Mouse (Mus musculus) midbrain, embryonic 11.5 days (tissue): Measurements from ENCODE around the gene Gucy2c. TPM values are rescaled to one million over a fixed set of nuclear protein-coding genes. Genes with fewer than 3 reads are reported as not detected.

Experiments
- ATAC-seq: fragments of 200-750 bp; cut with Nextera tagmentation; 2 replicates; pipeline ENCODE4 v1.8.0; 2017; ENCODE audit warnings: moderate TSS enrichment, moderate library complexity; ENCODE audit not compliant: low FRiP score
- DNase-seq: peaks from one replicate; pipeline ENCODE4 v3.0.0; 2015; ENCODE audit warnings: low spot score; ENCODE audit errors: missing footprints
- H3K27ac ChIP-seq: fragments of 300-500 bp; sonication (generic); 2 replicates; pipeline ENCODE4 v1.5.1; 2014; ENCODE audit warnings: low read depth, low read length
- H3K27me3 ChIP-seq: fragments of 300-500 bp; sonication (generic); 2 replicates; pipeline ENCODE4 v1.6.1; 2014; ENCODE audit warnings: mild to moderate bottlenecking, low read length, moderate library complexity, mixed read lengths; ENCODE audit not compliant: control insufficient read depth, insufficient read depth
- H3K36me3 ChIP-seq: fragments of 300-500 bp; sonication (generic); 2 replicates; pipeline ENCODE4 v1.6.1; 2014; ENCODE audit warnings: mild to moderate bottlenecking, low read length, moderate library complexity, mixed read lengths; ENCODE audit not compliant: control insufficient read depth, insufficient read depth
- H3K4me1 ChIP-seq: fragments of 300-500 bp; sonication (generic); 2 replicates; pipeline ENCODE4 v1.6.1; 2014; ENCODE audit warnings: low read length; ENCODE audit not compliant: control insufficient read depth, insufficient read depth
- H3K4me2 ChIP-seq: fragments of 300-500 bp; sonication (generic); 2 replicates; pipeline ENCODE4 v1.6.1; 2014; ENCODE audit warnings: mild to moderate bottlenecking, moderate library complexity
- H3K4me3 ChIP-seq: fragments of 300-500 bp; sonication (generic); 2 replicates; pipeline ENCODE4 v1.5.1; 2014; ENCODE audit warnings: low read depth, low read length
- H3K9ac ChIP-seq: fragments of 300-500 bp; sonication (generic); 2 replicates; pipeline ENCODE4 v1.6.1; 2014; ENCODE audit warnings: low read length
- H3K9me3 ChIP-seq: fragments of 300-500 bp; sonication (generic); 2 replicates; pipeline ENCODE4 v1.6.1; 2016; ENCODE audit warnings: low read length; ENCODE audit not compliant: control insufficient read depth
- WGBS: fragments of 180-500 bp; shearing (Covaris S2); extraction: QIAGEN DNeasy Blood & Tissue Kit; methylation state at CpG from one replicate; pipeline ENCODE4 v1.1.7; 2014; 5-methylcytosine and 5-hydroxymethylcytosine counted together
- polyA plus RNA-seq: library from polyadenylated mRNA; unstranded; fragments of >200 nt; fragmentation: Nextera tagmentation; extraction: Ambion mirVana; gene quantifications from 2 replicates; pipeline ENCODE4 v1.2.1, GENCODE M21; 2014

The Gucy2c gene
- polyA plus RNA-seq: 0.10 and 0.18 TPM in 2 replicates

DNA sequence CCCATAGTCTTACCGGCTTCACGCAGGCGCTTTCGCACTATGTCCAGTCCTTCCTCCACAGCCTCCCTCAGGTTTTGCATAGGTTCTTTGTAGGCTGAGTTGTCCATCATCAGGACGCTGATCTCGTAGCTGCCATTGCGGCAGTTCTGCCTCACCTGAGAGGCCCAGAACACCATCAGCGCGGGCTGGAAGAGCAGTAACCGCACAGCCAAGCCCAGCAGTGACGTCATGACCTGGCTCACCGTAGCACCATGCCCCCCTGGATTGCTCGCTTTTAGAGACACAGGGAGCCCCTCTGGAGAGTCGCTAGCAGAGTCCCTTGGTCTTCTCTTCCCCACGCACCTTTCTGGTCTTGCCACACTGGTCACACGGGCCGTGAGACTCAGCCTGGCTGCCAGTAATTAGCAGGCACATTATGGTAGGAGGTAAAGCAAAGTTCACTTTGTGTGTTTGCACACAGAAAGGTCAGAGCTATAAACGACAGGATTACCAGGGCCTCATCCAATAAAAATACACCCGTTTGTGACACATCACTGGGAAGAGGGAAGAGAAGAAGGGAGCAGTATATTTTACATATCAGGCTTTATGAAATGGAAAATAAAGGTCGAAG lies at the start of gene Gucy2c:
TSS of gene Gucy2c (minus strand) at position 389 of the 610 bp plus-strand sequence.
- Histone ChIP-seq H3K36me3 (no peaks in the 10 kb centered on the region), H3K4me3 (no peak within 1 kb of the TSS), H3K27me3 (no peaks in the 10 kb centered on the region), H3K9me3 (no peaks in the 10 kb centered on the region), H3K9ac (no peak within 1 kb of the TSS), H3K27ac (no peak within 1 kb of the TSS), H3K4me2 (no peak within 1 kb of the TSS), H3K4me1 (no peaks in the 10 kb centered on the region)
- 81% methylated on average over 20 of the region's 20 CpGs for WGBS
- ATAC-seq (no peak), DNase-seq (no peak)

DNA sequence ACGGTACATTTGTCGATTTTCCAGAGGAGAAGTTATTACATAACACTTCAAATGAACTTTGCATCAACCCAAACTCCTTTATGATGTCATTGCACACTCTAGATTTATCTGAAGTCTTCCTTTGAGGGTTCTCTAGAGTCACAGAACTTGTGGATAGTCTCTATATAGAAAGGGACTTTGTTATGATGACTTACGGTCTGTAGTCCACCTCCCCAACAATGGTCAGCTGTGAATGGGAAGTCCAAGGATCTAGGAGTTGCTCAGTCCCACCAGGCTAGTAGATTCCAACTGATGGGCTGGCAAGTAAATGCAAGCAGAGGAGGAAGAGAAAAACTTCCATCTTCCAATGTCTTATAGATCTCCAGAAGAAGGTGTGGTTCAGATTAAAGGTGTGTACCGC lies 47.1 kb upstream of the Gucy2c start:
- ATAC-seq (peak; percentile 7; the same call in 1 of the 2 replicates), DNase-seq (peak; percentile 86)
- Histone ChIP-seq H3K9ac (peak overlapping the region; percentile 99), H3K4me3 (peak overlapping the region; percentile 100), H3K9me3 (no peaks in the 10 kb centered on the region), H3K27me3 (no peaks in the 10 kb centered on the region), H3K36me3 (peaks cover 9% of the 10 kb centered on the region; the same call in 1 of the 2 replicates), H3K27ac (no peak overlapping the region), H3K4me1 (peaks cover 4% of the 10 kb centered on the region), H3K4me2 (peak overlapping the region; percentile 50)
- WGBS: 34% methylated on average over 4 of the region's 4 CpGs

DNA sequence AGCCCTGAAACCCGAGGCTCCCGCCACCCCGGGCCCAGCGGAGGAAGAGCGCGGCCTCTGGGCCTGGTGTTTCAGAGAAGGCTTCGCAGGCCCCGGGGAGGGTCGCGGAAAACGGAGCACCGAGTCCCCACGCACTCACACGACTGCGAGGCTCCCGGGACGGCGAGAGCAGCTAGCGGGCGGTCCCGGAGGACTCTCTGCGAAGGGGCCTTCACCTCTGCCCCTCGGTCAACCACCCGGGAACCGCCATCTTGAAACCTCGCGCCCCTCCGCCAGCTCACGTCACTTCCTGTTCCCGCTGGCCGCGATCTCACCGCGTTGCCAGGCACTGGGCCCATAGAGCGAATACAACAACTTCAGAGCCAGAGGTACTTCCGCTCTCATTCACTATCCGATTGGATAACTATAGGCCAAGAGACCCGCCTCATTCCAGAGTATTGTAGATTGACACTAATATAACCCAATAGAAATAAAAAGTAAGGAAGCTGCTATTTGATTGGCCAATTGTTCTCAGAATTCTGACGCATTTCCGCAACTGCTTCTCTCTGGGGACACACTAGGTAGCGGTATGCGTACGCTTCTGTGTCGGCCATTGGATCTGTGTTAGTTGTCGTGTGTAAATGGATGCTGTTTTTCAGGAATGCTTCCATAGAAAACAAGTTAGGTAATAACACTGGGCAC lies 46.5 kb upstream of the Gucy2c start, which contains the start of gene Wbp11:
TSS of gene Wbp11 (minus strand) at position 353 of the 681 bp plus-strand sequence.
- Histone ChIP-seq H3K27ac (peak within 1 kb of the TSS; percentile 48), H3K4me2 (peak within 1 kb of the TSS; percentile 72), H3K4me3 (peak within 1 kb of the TSS; percentile 100), H3K9ac (peak within 1 kb of the TSS; percentile 99), H3K9me3 (no peaks in the 10 kb centered on the region), H3K27me3 (no peaks in the 10 kb centered on the region), H3K4me1 (peaks cover 4% of the 10 kb centered on the region), H3K36me3 (peaks cover 9% of the 10 kb centered on the region; the same call in 1 of the 2 replicates)
- WGBS: under 1% methylated on average over 45 of the region's 45 CpGs
- peak; percentile 100 for ATAC-seq
- peak; percentile 98 for DNase-seq

DNA sequence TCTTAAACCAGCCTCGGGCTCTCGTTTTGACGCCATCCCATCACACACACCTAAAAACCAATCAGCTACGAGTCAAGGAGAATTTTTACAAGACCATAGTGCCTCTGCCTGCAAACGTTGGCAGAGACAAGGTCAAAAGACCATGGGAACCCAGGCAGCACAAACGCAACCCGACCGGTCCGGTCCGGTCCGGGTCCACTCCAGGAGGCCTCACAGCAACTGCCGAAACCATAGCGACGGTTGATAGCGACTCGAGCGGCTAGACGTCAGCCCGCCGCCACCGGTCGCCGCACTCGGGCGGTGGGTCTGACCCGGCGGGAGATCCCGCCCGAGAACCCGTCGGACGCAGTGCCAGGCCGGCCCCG lies 45.9 kb upstream of the Gucy2c start, which contains the start of gene BC049715:
TSS of gene BC049715 (plus strand) at position 111 of the 365 bp plus-strand sequence.
- WGBS: under 1% methylated on average over 26 of the region's 34 CpGs
- Histone ChIP-seq H3K36me3 (peaks cover 14% of the 10 kb centered on the region), H3K9ac (peak within 1 kb of the TSS; percentile 99), H3K4me3 (peak within 1 kb of the TSS; percentile 100), H3K9me3 (no peaks in the 10 kb centered on the region), H3K4me1 (peaks cover 4% of the 10 kb centered on the region), H3K27me3 (no peaks in the 10 kb centered on the region), H3K27ac (peak within 1 kb of the TSS; percentile 48), H3K4me2 (peak within 1 kb of the TSS; percentile 72)
- DNase-seq (peak; percentile 88), ATAC-seq (no peak)

DNA sequence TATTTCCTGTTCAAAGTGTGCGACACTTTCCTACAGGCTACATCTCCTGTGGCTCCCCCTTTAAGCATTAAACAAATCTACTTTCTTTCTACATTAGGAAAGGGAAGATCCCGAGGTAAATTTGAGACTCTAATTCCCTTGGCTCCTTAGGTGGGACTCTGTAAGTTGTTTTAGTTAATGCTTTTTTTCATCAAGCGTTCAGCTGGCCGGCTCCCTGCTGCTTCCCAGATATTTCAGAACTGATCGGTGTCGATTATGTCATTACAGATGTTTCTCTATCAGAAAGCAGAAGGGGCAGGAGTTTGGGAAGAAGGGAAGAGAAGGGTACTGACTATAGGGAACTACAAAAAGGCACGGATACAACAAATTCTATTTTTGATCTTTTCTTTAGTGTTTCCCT lies 45.6 kb upstream of the Gucy2c start:
- H3K27ac ChIP-seq: no peak overlapping the region

DNA sequence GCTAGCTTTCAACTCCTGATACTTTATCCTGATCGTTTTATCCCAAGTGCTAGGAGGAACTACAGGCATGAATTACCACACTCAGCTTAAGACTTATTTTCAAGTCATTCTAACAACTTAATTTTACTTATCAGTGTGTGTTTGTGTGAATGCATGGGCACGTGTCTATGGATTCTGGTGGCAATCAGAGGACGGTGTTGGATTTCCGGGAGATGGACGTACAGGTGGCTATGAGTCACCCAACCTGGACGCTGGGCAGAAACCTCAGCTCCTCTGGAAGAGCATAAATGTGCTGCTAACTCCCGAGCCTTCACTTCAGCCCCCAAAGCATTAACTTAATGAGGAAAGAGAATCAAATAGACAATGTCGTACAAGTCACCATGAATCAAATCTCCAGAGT lies 43.4 kb upstream of the Gucy2c start:
- ATAC-seq (no peak), DNase-seq (peak; percentile 53)
- Histone ChIP-seq H3K4me1 (peaks cover 4% of the 10 kb centered on the region), H3K27me3 (no peaks in the 10 kb centered on the region), H3K9ac (no peak overlapping the region), H3K36me3 (peaks cover 32% of the 10 kb centered on the region), H3K9me3 (no peaks in the 10 kb centered on the region), H3K4me3 (no peak overlapping the region), H3K4me2 (no peak overlapping the region), H3K27ac (no peak overlapping the region)
- 93% methylated on average over 8 of the region's 8 CpGs for WGBS

More for the DNA sequence above, 45.6 kb upstream of the Gucy2c start:
- H3K36me3 ChIP-seq: peaks cover 18% of the 10 kb centered on the region
- H3K9ac ChIP-seq: peak overlapping the region; percentile 99
- DNase-seq: no peak
- no peak for ATAC-seq
- H3K4me2 ChIP-seq: peak overlapping the region; percentile 72
- 22% methylated on average over 7 of the region's 7 CpGs for WGBS
- H3K4me1 ChIP-seq: peaks cover 4% of the 10 kb centered on the region
- H3K4me3 ChIP-seq: peak overlapping the region; percentile 100
- H3K27me3 ChIP-seq: no peaks in the 10 kb centered on the region
- H3K9me3 ChIP-seq: no peaks in the 10 kb centered on the region

DNA sequence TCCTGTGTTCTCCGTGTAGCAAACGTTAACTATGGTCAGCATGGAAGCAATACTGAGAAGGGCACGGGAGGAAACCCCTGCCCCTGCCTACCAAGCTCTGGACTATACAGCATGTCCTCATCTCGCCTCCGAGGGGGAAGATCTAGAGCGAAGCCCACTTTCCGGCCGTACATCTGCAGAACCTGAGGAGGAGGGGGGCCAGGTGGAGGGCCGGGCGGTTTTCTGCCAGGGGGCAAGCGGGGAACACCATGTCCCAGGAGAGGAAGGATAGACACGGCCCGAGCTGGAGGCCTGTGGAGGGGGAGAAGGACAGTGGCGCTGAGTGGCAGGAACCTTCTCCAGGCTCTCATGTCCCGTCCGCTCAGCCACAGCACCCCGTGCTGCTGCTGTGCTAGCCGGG lies 39.5 kb upstream of the Gucy2c start:
- no peak overlapping the region for H3K4me3 ChIP-seq
- peaks cover 49% of the 10 kb centered on the region for H3K36me3 ChIP-seq
- H3K27ac ChIP-seq: no peak overlapping the region
- no peaks in the 10 kb centered on the region for H3K9me3 ChIP-seq
- no peaks in the 10 kb centered on the region for H3K4me1 ChIP-seq
- no peak overlapping the region for H3K4me2 ChIP-seq
- ATAC-seq: no peak
- H3K9ac ChIP-seq: no peak overlapping the region
- WGBS: 97% methylated on average over 18 of the region's 18 CpGs
- no peak for DNase-seq
- H3K27me3 ChIP-seq: no peaks in the 10 kb centered on the region

DNA sequence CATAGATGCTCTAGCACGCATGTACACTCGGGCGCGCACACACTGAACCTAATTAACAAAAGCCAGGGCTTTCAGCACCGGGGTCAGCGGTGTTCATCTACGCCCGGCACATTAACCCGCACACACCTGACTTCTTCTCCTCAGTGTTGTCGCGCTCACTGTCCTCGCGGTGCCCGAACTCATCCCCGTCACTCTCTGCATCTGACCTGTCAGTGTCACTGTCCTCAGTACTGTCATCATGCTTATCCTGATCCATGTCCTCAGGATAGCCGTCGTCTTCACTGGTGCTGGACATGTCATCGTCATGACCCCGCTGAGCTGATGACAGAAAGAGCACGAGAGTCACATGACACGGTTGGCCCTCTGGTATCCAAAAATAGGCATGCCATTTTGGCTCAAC lies 38.8 kb upstream of the Gucy2c start:
- H3K9me3 ChIP-seq: no peaks in the 10 kb centered on the region
- no peaks in the 10 kb centered on the region for H3K4me1 ChIP-seq
- no peak overlapping the region for H3K4me2 ChIP-seq
- no peaks in the 10 kb centered on the region for H3K27me3 ChIP-seq
- peaks cover 56% of the 10 kb centered on the region for H3K36me3 ChIP-seq
- 97% methylated on average over 21 of the region's 21 CpGs for WGBS
- no peak overlapping the region for H3K4me3 ChIP-seq
- H3K9ac ChIP-seq: no peak overlapping the region
- no peak; the same call in 1 of the 2 replicates for ATAC-seq
- no peak overlapping the region for H3K27ac ChIP-seq
- DNase-seq: no peak

DNA sequence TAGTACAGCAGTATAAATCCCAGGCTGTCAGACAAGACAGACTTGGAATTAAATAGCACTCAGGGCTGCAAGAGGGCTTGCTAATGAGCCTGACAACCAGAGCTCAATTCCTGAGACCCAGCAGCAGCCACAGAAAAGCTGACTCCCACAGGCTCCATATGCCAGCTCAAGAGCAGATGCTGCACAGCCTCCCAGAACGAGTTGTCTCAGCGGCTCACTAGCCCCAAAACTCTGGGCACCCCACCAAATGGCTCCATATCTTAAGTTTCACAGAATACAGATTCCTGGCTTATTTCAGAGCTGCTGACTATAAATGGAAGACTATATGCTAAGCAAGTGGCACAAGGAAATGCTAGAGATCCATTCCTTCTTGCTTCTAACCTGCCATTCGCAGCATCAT lies 36.0 kb upstream of the Gucy2c start:
- Histone ChIP-seq H3K36me3 (peaks cover 53% of the 10 kb centered on the region), H3K4me2 (no peak overlapping the region), H3K27ac (no peak overlapping the region), H3K4me3 (no peak overlapping the region), H3K9ac (no peak overlapping the region), H3K27me3 (no peaks in the 10 kb centered on the region), H3K9me3 (no peaks in the 10 kb centered on the region), H3K4me1 (no peaks in the 10 kb centered on the region)
- 99% methylated on average over 3 of the region's 3 CpGs for WGBS
- ATAC-seq (no peak), DNase-seq (no peak)
